Mouse (Mus musculus) C2C12 (cell line): ENCODE results near the gene Ppan. TPM values are rescaled to one million over a fixed set of nuclear protein-coding genes. Genes with fewer than 3 reads are reported as not detected.

Source experiments
- H3K27me3 ChIP-seq: one replicate; pipeline ENCODE4 v1.6.1; 2011; ENCODE audit not compliant: control insufficient read depth, insufficient read depth, insufficient read length
- H3K36me3 ChIP-seq: one replicate; pipeline ENCODE4 v1.6.1; 2011; ENCODE audit not compliant: control insufficient read depth, insufficient read depth
- H3K4me3 ChIP-seq: one replicate; pipeline ENCODE4 v1.5.1; 2011; ENCODE audit warnings: mild to moderate bottlenecking, control low read depth; ENCODE audit not compliant: poor library complexity, insufficient read depth, severe bottlenecking
- H3K79me2 ChIP-seq: one replicate; pipeline ENCODE4 v1.6.1; 2011; ENCODE audit not compliant: control insufficient read depth, insufficient read depth
- H3K79me3 ChIP-seq: one replicate; pipeline ENCODE4 v1.6.1; 2011; ENCODE audit warnings: low read depth, control low read depth
- H3ac ChIP-seq: one replicate; pipeline ENCODE3; 2011; ENCODE audit warnings: low read depth; ENCODE audit not compliant: control insufficient read depth, insufficient read length
- CEBPB ChIP-seq: IDR thresholded peaks from one replicate; pipeline ENCODE4 v1.6.1; 2011; ENCODE audit warnings: low read depth, mild to moderate bottlenecking, control low read depth, moderate library complexity
- CTCF ChIP-seq: IDR thresholded peaks from one replicate; pipeline ENCODE4 v1.5.1; 2011; ENCODE audit not compliant: control insufficient read depth, insufficient read depth, insufficient read length
- FOSL1 ChIP-seq: IDR thresholded peaks from one replicate; pipeline ENCODE4 v1.8.0; 2011; ENCODE audit warnings: mild to moderate bottlenecking, low read length; ENCODE audit not compliant: poor library complexity, insufficient read depth, severe bottlenecking
- MAX ChIP-seq: IDR thresholded peaks from one replicate; pipeline ENCODE4 v1.6.1; 2011; ENCODE audit warnings: mild to moderate bottlenecking, control low read depth
- MYOD1 ChIP-seq: IDR thresholded peaks from one replicate; pipeline ENCODE4 v1.6.1; 2011; ENCODE audit warnings: low read depth; ENCODE audit not compliant: control insufficient read depth, insufficient read length
- MYOG ChIP-seq: IDR thresholded peaks from one replicate; pipeline ENCODE4 v1.6.1; 2011; ENCODE audit not compliant: control insufficient read depth, insufficient read length; ENCODE audit errors: extremely low read depth
- USF1 ChIP-seq: IDR thresholded peaks from one replicate; pipeline ENCODE4 v1.6.1; 2011; ENCODE audit warnings: low read depth, mild to moderate bottlenecking, control low read depth, moderate library complexity
- polyA plus RNA-seq: library from polyadenylated mRNA; unstranded; fragments of >200 nt; fragmentation: generic; extraction: Trizol; gene quantifications from one replicate; pipeline ENCODE4 v1.2.1, GENCODE M21; 2012; ENCODE audit warnings: missing spikeins

Gene Ppan
- polyA plus RNA-seq, 1 experiment, result 88.3 TPM

- Histone ChIP-seq H3K27me3 (no peaks in the 10 kb centered on the region), H3K79me3 (peaks cover 22% of the 10 kb centered on the region), H3K36me3 (peaks cover 30% of the 10 kb centered on the region), H3K4me3 (no peak overlapping the region), H3ac (no peak overlapping the region), H3K79me2 (peaks cover 37% of the 10 kb centered on the region)
- TF ChIP-seq MYOD1 (no peak), MYOG (no peak), MAX (no peak), FOSL1 (no peak), CEBPB (no peak), USF1 (no peak), CTCF (no peak)
These were observed 784 bp upstream of the Ppan start for GRCm38 (mm10) chr9:20887191-20887590.

DNA sequence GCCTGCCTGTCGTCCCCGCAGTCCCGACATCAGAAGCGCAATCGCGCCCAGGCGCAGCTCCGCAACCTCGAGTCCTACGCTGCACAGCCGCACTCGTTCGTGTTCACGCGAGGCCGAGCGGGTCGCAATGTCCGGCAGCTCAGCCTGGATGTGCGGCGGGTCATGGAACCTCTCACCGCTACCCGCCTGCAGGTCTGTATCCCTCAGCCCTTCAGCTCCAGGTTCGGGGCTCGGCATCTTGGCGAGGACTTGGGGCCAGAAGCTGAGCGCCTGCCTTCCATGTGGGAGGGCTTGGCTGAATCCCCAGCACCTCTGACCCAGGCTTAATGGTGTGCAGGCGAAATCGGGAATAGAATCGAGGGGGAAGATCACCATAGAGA, 401 bp downstream of the Ppan start:
- Histone ChIP-seq H3K27me3 (no peaks in the 10 kb centered on the region), H3K36me3 (peaks cover 41% of the 10 kb centered on the region), H3K79me2 (peaks cover 37% of the 10 kb centered on the region), H3K4me3 (peak overlapping the region; percentile 90), H3K79me3 (peaks cover 22% of the 10 kb centered on the region), H3ac (peak overlapping the region; percentile 98)
- TF ChIP-seq CTCF (no peak), MYOD1 (no peak), USF1 (no peak), CEBPB (no peak), MAX (no peak), FOSL1 (no peak), MYOG (no peak)

GRCm38 (mm10) chr9:20889185-20890141, 1.5 kb downstream of the Ppan start:
- peak; percentile 70 for TF ChIP-seq MYOD1
- no peak for TF ChIP-seq MYOG
- no peak for TF ChIP-seq USF1
- TF ChIP-seq CEBPB, result no peak
- no peak for TF ChIP-seq MAX
- no peaks in the 10 kb centered on the region for H3K27me3 ChIP-seq
- peaks cover 37% of the 10 kb centered on the region for H3K79me2 ChIP-seq
- peaks cover 52% of the 10 kb centered on the region for H3K36me3 ChIP-seq
- peak overlapping the region; percentile 34 for H3ac ChIP-seq
- H3K4me3 ChIP-seq, result peak overlapping the region; percentile 90
- H3K79me3 ChIP-seq, result peaks cover 22% of the 10 kb centered on the region

GRCm38 (mm10) chr9:20890411-20890810, 2.4 kb downstream of the Ppan start:
- H3K79me2 ChIP-seq, result peaks cover 37% of the 10 kb centered on the region
- H3ac ChIP-seq, result peak overlapping the region; percentile 37
- H3K79me3 ChIP-seq, result peaks cover 22% of the 10 kb centered on the region
- H3K27me3 ChIP-seq, result no peaks in the 10 kb centered on the region
- no peak overlapping the region for H3K4me3 ChIP-seq
- peaks cover 58% of the 10 kb centered on the region for H3K36me3 ChIP-seq
- TF ChIP-seq USF1, result no peak
- TF ChIP-seq MYOD1, result no peak
- TF ChIP-seq MYOG, result no peak
- TF ChIP-seq MAX, result no peak
- TF ChIP-seq FOSL1, result no peak

- Histone ChIP-seq H3K36me3 (peaks cover 69% of the 10 kb centered on the region), H3ac (no peak overlapping the region), H3K4me3 (no peak overlapping the region), H3K79me3 (peaks cover 32% of the 10 kb centered on the region), H3K79me2 (peaks cover 48% of the 10 kb centered on the region), H3K27me3 (no peaks in the 10 kb centered on the region)
- TF ChIP-seq MYOG (no peak), MAX (no peak), MYOD1 (no peak), CTCF (no peak), FOSL1 (no peak), USF1 (no peak), CEBPB (no peak)
These were observed 3.5 kb downstream of the Ppan start for GRCm38 (mm10) chr9:20891339-20892103.
